Mouse (Mus musculus): ENCODE results near the gene 1700023F06Rik. TPM values are rescaled to one million over a fixed set of nuclear protein-coding genes. Genes with fewer than 3 reads are reported as not detected.

The 1700023F06Rik gene
- polyA plus RNA-seq, 1 experiment, result 0.51 TPM

DNA sequence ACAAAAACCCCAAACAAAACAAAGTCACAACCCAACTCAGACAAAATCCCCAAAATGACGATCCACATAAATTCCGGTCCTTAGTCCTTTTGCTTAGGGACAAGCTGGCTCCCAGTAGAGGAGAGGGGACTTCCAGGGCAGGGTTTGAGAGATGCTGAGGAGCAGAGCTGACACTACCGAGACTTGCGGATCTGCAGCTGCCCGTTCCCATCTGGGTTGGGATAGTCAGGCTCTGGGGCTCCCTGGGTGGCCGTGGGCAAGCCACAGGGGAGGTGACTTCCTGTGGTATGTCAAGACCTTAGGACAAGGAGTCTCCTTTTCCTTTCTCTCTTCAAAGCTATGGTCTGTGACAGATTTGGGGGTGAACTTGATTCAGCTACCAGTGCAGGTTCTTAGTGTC is 28.1 kb upstream of the 1700023F06Rik start:
- peaks cover 9% of the 10 kb centered on the region for H3K4me1 ChIP-seq (ENCODE audit: control insufficient read depth, insufficient read depth, insufficient read length, low read length)
- WGBS, result 89% methylated on average over 6 of the region's 6 CpGs
- no peak overlapping the region for H3K27ac ChIP-seq (ENCODE audit: insufficient read depth, low read depth, low read length)
- TF ChIP-seq POLR2A (IDR thresholded peaks at IDR 0.05; ENCODE audit: low read depth, low read length), result no peak
- no peak for TF ChIP-seq CTCF (IDR thresholded peaks at IDR 0.05; ENCODE audit: extremely low read depth, insufficient read length, insufficient replicate concordance, low read depth, low read length)
- no peak overlapping the region for H3K4me3 ChIP-seq (ENCODE audit: low read depth, low read length)
- H3K27me3 ChIP-seq (ENCODE audit: control insufficient read depth, insufficient read depth, low read length), result no peaks in the 10 kb centered on the region
- H3K36me3 ChIP-seq (ENCODE audit: control insufficient read depth, insufficient read depth, low read length), result peaks cover 43% of the 10 kb centered on the region

DNA sequence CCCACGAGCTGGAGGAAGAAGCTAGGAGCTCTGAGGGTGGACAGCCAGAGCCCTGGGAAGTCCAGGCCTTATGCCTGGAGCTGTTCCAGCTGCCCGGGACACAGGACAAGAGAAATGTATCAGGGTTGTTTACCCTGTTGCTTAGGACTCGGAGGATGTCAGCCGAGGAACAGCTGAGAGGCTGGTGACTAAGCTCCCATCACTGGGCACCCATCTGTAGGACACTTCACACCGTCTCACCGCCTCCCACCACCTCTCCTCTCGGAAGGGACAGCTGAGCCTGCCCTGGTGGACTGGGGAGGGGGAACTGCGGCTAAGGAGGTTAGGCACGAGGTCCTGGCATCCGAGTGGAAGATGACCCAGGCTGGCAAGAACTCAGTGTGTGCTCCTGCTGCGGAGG is 27.3 kb upstream of the 1700023F06Rik start:
- no peaks in the 10 kb centered on the region for H3K27me3 ChIP-seq (ENCODE audit: control insufficient read depth, insufficient read depth, low read length)

DNA sequence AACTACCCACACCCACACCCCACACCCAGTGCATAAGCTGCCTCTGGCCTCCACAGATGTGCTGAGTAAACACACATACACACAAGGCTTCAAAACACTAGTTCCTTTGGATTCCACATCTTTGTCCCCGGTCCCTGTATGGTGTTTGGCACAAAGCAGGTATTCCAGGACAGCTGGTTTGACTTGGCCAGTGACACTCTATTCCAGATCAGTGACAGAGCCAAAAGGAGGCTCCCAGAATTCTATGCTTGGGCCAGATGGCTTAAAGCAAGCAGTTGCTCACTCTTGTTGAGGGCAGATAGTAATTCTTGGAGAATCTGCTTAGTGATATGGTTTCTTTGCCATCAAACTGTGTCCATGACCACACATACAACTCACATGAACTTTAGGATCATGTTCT is 26.1 kb upstream of the 1700023F06Rik start:
- Histone ChIP-seq H3K4me3 (ENCODE audit: low read depth, low read length) (no peak overlapping the region), H3K27ac (ENCODE audit: insufficient read depth, low read depth, low read length) (no peak overlapping the region), H3K27me3 (ENCODE audit: control insufficient read depth, insufficient read depth, low read length) (no peaks in the 10 kb centered on the region), H3K4me1 (ENCODE audit: control insufficient read depth, insufficient read depth, insufficient read length, low read length) (peaks cover 3% of the 10 kb centered on the region; the same call in 1 of the 2 replicates), H3K36me3 (ENCODE audit: control insufficient read depth, insufficient read depth, low read length) (peaks cover 47% of the 10 kb centered on the region)
- TF ChIP-seq CTCF (IDR thresholded peaks at IDR 0.05; ENCODE audit: extremely low read depth, insufficient read length, insufficient replicate concordance, low read depth, low read length) (no peak), POLR2A (IDR thresholded peaks at IDR 0.05; ENCODE audit: low read depth, low read length) (no peak)
- 47% methylated on average over 1 of the region's 1 CpGs for WGBS

More for the DNA sequence above, 27.3 kb upstream of the 1700023F06Rik start:
- no peak overlapping the region for H3K4me3 ChIP-seq (ENCODE audit: low read depth, low read length)
- peaks cover 5% of the 10 kb centered on the region for H3K4me1 ChIP-seq (ENCODE audit: control insufficient read depth, insufficient read depth, insufficient read length, low read length)
- WGBS, result 70% methylated on average over 11 of the region's 11 CpGs
- TF ChIP-seq POLR2A (IDR thresholded peaks at IDR 0.05; ENCODE audit: low read depth, low read length), result no peak
- TF ChIP-seq CTCF (IDR thresholded peaks at IDR 0.05; ENCODE audit: extremely low read depth, insufficient read length, insufficient replicate concordance, low read depth, low read length), result no peak
- peak overlapping the region; percentile 38 for H3K27ac ChIP-seq (ENCODE audit: insufficient read depth, low read depth, low read length)
- H3K36me3 ChIP-seq (ENCODE audit: control insufficient read depth, insufficient read depth, low read length), result peaks cover 48% of the 10 kb centered on the region

DNA sequence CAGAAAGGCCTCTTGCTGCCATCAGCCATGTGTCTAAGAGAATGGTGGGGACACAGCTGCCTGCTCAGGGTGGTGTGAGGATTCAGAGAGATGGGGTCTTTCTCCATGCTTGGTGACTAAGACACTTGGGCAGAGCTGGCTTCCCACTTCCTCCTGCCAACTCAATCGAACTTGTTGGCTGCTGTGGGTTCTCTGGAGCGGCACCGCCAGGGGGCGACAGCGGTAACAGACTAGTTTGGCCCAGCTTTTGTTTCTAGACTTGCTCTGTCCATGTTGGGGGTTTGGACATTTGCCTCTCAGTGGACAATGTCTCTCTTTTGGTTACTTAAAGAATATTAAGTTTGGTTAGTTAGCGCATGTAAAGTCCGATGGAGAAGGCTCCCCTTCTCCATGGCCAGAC is 24.6 kb upstream of the 1700023F06Rik start:
- TF ChIP-seq CTCF (IDR thresholded peaks at IDR 0.05; ENCODE audit: extremely low read depth, insufficient read length, insufficient replicate concordance, low read depth, low read length) (peak; percentile 93), POLR2A (IDR thresholded peaks at IDR 0.05; ENCODE audit: low read depth, low read length) (no peak)
- WGBS, result 30% methylated on average over 7 of the region's 7 CpGs
- no peak overlapping the region for H3K27ac ChIP-seq (ENCODE audit: insufficient read depth, low read depth, low read length)
- no peak overlapping the region for H3K4me3 ChIP-seq (ENCODE audit: low read depth, low read length)
- no peaks in the 10 kb centered on the region for H3K27me3 ChIP-seq (ENCODE audit: control insufficient read depth, insufficient read depth, low read length)
- H3K36me3 ChIP-seq (ENCODE audit: control insufficient read depth, insufficient read depth, low read length), result peaks cover 40% of the 10 kb centered on the region
- peaks cover 3% of the 10 kb centered on the region; the same call in 1 of the 2 replicates for H3K4me1 ChIP-seq (ENCODE audit: control insufficient read depth, insufficient read depth, insufficient read length, low read length)

DNA sequence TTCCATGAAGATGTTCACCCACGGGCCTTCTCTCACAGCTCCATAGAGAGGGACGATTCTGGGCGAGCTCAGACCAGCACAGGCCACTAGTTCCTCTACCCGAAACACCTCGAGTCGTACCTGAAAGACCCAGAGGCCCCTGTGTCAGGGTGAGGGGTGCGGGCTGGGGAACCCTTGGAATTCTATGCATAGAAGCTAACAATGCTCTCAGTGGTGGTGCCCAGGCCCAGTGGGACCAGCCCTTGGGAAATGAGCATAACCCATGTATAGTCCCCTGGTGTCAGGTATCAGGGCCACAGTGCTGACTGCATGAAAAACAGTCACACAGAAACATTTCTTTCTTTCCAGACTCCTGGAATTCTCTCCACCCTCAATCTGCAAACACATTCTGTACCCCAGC is 23.0 kb upstream of the 1700023F06Rik start:
- Histone ChIP-seq H3K4me1 (ENCODE audit: control insufficient read depth, insufficient read depth, insufficient read length, low read length) (peaks cover 5% of the 10 kb centered on the region), H3K27ac (ENCODE audit: insufficient read depth, low read depth, low read length) (no peak overlapping the region), H3K4me3 (ENCODE audit: low read depth, low read length) (no peak overlapping the region), H3K27me3 (ENCODE audit: control insufficient read depth, insufficient read depth, low read length) (no peaks in the 10 kb centered on the region), H3K36me3 (ENCODE audit: control insufficient read depth, insufficient read depth, low read length) (peaks cover 40% of the 10 kb centered on the region)
- TF ChIP-seq CTCF (IDR thresholded peaks at IDR 0.05; ENCODE audit: extremely low read depth, insufficient read length, insufficient replicate concordance, low read depth, low read length), result no peak
- no peak for TF ChIP-seq POLR2A (IDR thresholded peaks at IDR 0.05; ENCODE audit: low read depth, low read length)
- WGBS, result 96% methylated on average over 7 of the region's 7 CpGs

DNA sequence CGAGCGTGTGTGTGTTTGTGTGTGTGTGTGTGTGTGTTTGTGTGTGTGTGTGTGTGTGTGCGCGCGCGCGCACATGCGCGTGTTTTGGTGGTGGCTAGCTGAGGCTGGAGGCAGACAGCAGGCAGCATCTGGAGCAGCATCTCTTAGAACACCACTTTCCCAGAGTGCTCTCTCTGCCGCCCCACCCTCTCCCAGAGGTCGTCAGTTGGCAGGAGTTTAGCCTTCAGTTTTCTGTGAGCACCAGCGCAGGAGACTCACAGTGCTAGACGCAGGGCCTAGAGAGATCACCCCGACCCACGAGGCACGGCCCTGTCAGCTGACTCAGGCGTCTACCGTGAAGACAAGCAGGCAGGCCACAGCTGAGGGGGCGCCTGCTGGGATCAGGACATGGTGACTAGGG is 22.3 kb upstream of the 1700023F06Rik start:
- H3K27me3 ChIP-seq (ENCODE audit: control insufficient read depth, insufficient read depth, low read length), result no peaks in the 10 kb centered on the region
- no peak overlapping the region for H3K27ac ChIP-seq (ENCODE audit: insufficient read depth, low read depth, low read length)
- H3K36me3 ChIP-seq (ENCODE audit: control insufficient read depth, insufficient read depth, low read length), result peaks cover 43% of the 10 kb centered on the region
- H3K4me1 ChIP-seq (ENCODE audit: control insufficient read depth, insufficient read depth, insufficient read length, low read length), result peaks cover 7% of the 10 kb centered on the region
- no peak for TF ChIP-seq POLR2A (IDR thresholded peaks at IDR 0.05; ENCODE audit: low read depth, low read length)
- no peak for TF ChIP-seq CTCF (IDR thresholded peaks at IDR 0.05; ENCODE audit: extremely low read depth, insufficient read length, insufficient replicate concordance, low read depth, low read length)
- WGBS, result 89% methylated on average over 19 of the region's 19 CpGs
- no peak overlapping the region for H3K4me3 ChIP-seq (ENCODE audit: low read depth, low read length)

DNA sequence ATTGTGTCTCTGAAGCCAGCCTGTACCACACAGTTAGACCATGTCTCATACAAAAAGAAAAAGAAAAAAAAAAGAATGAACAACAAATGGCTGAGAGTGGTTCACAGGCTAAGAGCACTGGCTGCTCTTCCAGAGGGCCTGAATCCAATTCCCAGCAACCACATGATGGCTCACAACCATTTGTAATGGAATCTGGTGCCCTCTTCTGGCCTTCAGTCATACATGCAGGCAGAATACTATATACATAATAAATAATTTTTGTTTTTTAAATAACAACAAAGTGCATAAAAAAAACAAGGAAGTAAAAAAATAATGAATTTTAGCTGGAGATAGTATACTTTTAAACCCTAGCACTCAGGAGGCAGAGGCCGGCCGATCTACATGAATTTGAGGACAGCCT is 21.2 kb upstream of the 1700023F06Rik start:
- TF ChIP-seq CTCF (IDR thresholded peaks at IDR 0.05; ENCODE audit: extremely low read depth, insufficient read length, insufficient replicate concordance, low read depth, low read length), result peak; percentile 13; the same call in 1 of the 2 replicates
- no peak for TF ChIP-seq POLR2A (IDR thresholded peaks at IDR 0.05; ENCODE audit: low read depth, low read length)
- H3K36me3 ChIP-seq (ENCODE audit: control insufficient read depth, insufficient read depth, low read length), result peaks cover 51% of the 10 kb centered on the region
- H3K4me3 ChIP-seq (ENCODE audit: low read depth, low read length), result no peak overlapping the region
- 98% methylated on average over 2 of the region's 2 CpGs for WGBS
- no peak overlapping the region for H3K27ac ChIP-seq (ENCODE audit: insufficient read depth, low read depth, low read length)
- no peaks in the 10 kb centered on the region for H3K27me3 ChIP-seq (ENCODE audit: control insufficient read depth, insufficient read depth, low read length)
- peaks cover 7% of the 10 kb centered on the region for H3K4me1 ChIP-seq (ENCODE audit: control insufficient read depth, insufficient read depth, insufficient read length, low read length)
